Mouse (Mus musculus): Measurements from ENCODE around the gene Csf2ra.

DNA sequence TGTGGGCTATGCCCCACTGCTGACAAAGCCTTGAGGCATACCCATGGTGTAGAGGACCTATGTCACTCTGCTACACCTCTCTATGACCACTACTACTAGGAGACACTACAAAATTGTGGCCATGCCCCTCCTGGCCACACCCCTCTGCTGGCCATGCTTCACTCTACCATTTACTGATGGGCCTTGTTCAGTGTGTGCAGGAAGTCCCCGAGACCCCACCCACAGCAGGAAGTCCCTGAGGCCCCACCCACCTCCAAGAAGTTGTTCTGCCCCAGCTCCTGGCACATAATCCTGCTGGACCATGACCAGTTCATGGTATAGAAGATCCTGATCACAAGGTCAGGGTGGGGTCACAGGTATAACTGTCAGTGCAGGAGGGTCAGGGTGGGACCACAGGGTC lies 33.0 kb upstream of the Csf2ra start:
- no peak for TF ChIP-seq POLR2A (IDR thresholded peaks at IDR 0.05; ENCODE audit: control insufficient read depth, extremely low read depth, insufficient read depth, low read length, poor library complexity)
- no peak for TF ChIP-seq CTCF (IDR thresholded peaks at IDR 0.05; ENCODE audit: borderline replicate concordance, control insufficient read depth, extremely low read depth, insufficient read depth, low read length, poor library complexity)

Data from thymus, adult 2 months (tissue).